Mouse (Mus musculus): ENCODE data around the gene Ifitm5. TPM values are rescaled to one million over a fixed set of nuclear protein-coding genes. Genes with fewer than 3 reads are reported as not detected.

Gene Ifitm5
- polyA plus RNA-seq, 1 experiment from 2014 or later: 0.48 TPM

GRCm38 (mm10) chr7:140946980-140947379 is 3.1 kb downstream of the Ifitm5 start:
- H3K36me3 ChIP-seq (replicated peaks; ENCODE audit: insufficient read depth, low read length): peaks cover 42% of the 10 kb centered on the region
- no peaks in the 10 kb centered on the region for H3K27me3 ChIP-seq (ENCODE audit: insufficient read depth, low read length)
- no peak for DNase-seq
- H3K4me2 ChIP-seq (ENCODE audit: low read depth, low read length): no peak overlapping the region
- H3K9me3 ChIP-seq (ENCODE audit: low read length): no peaks in the 10 kb centered on the region
- ATAC-seq: peak; percentile 34
- no peak overlapping the region for H3K4me3 ChIP-seq (ENCODE audit: low read depth, low read length)
- TF ChIP-seq EP300 (IDR thresholded peaks at IDR 0.05; ENCODE audit: low read depth): peak; percentile 48; the same call in 1 of the 2 replicates
- no peak for TF ChIP-seq CTCF (IDR thresholded peaks at IDR 0.05; ENCODE audit: low read depth)
- 27% methylated on average over 7 of the region's 7 CpGs for WGBS (ENCODE audit: insufficient replicate concordance)
- peak overlapping the region; percentile 75 for H3K27ac ChIP-seq (ENCODE audit: low read depth)
- H3K4me1 ChIP-seq (ENCODE audit: insufficient read depth): peaks cover 26% of the 10 kb centered on the region
- H3K9ac ChIP-seq (replicated peaks): no peak overlapping the region

GRCm38 (mm10) chr7:140946311-140946710 is 3.8 kb downstream of the Ifitm5 start:
- Histone ChIP-seq H3K9ac (replicated peaks) (no peak overlapping the region), H3K4me3 (ENCODE audit: low read depth, low read length) (no peak overlapping the region), H3K4me2 (ENCODE audit: low read depth, low read length) (no peak overlapping the region), H3K27ac (ENCODE audit: low read depth) (peak overlapping the region; percentile 46; the same call in 1 of the 2 replicates), H3K36me3 (replicated peaks; ENCODE audit: insufficient read depth, low read length) (peaks cover 38% of the 10 kb centered on the region), H3K9me3 (ENCODE audit: low read length) (no peaks in the 10 kb centered on the region), H3K4me1 (ENCODE audit: insufficient read depth) (peaks cover 26% of the 10 kb centered on the region), H3K27me3 (ENCODE audit: insufficient read depth, low read length) (no peaks in the 10 kb centered on the region)
- ATAC-seq: no peak
- no peak for TF ChIP-seq CTCF (IDR thresholded peaks at IDR 0.05; ENCODE audit: low read depth)
- no peak for TF ChIP-seq EP300 (IDR thresholded peaks at IDR 0.05; ENCODE audit: low read depth)
- 75% methylated on average over 10 of the region's 10 CpGs for WGBS (ENCODE audit: insufficient replicate concordance)
- no peak for DNase-seq

GRCm38 (mm10) chr7:140945247-140945646 is 4.8 kb downstream of the Ifitm5 start:
- peaks cover 25% of the 10 kb centered on the region for H3K4me1 ChIP-seq (ENCODE audit: insufficient read depth)
- ATAC-seq: no peak
- no peak overlapping the region for H3K27ac ChIP-seq (ENCODE audit: low read depth)
- H3K27me3 ChIP-seq (ENCODE audit: insufficient read depth, low read length): no peaks in the 10 kb centered on the region
- TF ChIP-seq CTCF (IDR thresholded peaks at IDR 0.05; ENCODE audit: low read depth) (no peak), EP300 (IDR thresholded peaks at IDR 0.05; ENCODE audit: low read depth) (no peak)
- no peak overlapping the region for H3K9ac ChIP-seq (replicated peaks)
- no peaks in the 10 kb centered on the region for H3K9me3 ChIP-seq (ENCODE audit: low read length)
- H3K4me2 ChIP-seq (ENCODE audit: low read depth, low read length): no peak overlapping the region
- WGBS (ENCODE audit: insufficient replicate concordance): 81% methylated on average over 5 of the region's 5 CpGs
- no peak for DNase-seq
- peaks cover 37% of the 10 kb centered on the region for H3K36me3 ChIP-seq (replicated peaks; ENCODE audit: insufficient read depth, low read length)
- H3K4me3 ChIP-seq (ENCODE audit: low read depth, low read length): no peak overlapping the region

- WGBS (ENCODE audit: insufficient replicate concordance): 79% methylated on average over 7 of the region's 7 CpGs
Measured at GRCm38 (mm10) chr7:140944236-140944635, 5.9 kb downstream of the Ifitm5 start.

GRCm38 (mm10) chr7:140943356-140943755 is 6.7 kb downstream of the Ifitm5 start:
- Histone ChIP-seq H3K9ac (replicated peaks) (peak overlapping the region; percentile 75), H3K9me3 (ENCODE audit: low read length) (no peaks in the 10 kb centered on the region), H3K4me2 (ENCODE audit: low read depth, low read length) (no peak overlapping the region), H3K27me3 (ENCODE audit: insufficient read depth, low read length) (no peaks in the 10 kb centered on the region), H3K4me3 (ENCODE audit: low read depth, low read length) (no peak overlapping the region), H3K27ac (ENCODE audit: low read depth) (peak overlapping the region; percentile 97), H3K36me3 (replicated peaks; ENCODE audit: insufficient read depth, low read length) (peaks cover 21% of the 10 kb centered on the region; the same call in 1 of the 2 replicates), H3K4me1 (ENCODE audit: insufficient read depth) (peaks cover 25% of the 10 kb centered on the region)
- ATAC-seq (no peak), DNase-seq (no peak)
- TF ChIP-seq CTCF (IDR thresholded peaks at IDR 0.05; ENCODE audit: low read depth): no peak
- no peak for TF ChIP-seq EP300 (IDR thresholded peaks at IDR 0.05; ENCODE audit: low read depth)
- WGBS (ENCODE audit: insufficient replicate concordance): 76% methylated on average over 4 of the region's 4 CpGs

More at GRCm38 (mm10) chr7:140944236-140944635, 5.9 kb downstream of the Ifitm5 start:
- no peak overlapping the region for H3K27ac ChIP-seq (ENCODE audit: low read depth)
- no peaks in the 10 kb centered on the region for H3K27me3 ChIP-seq (ENCODE audit: insufficient read depth, low read length)
- no peaks in the 10 kb centered on the region for H3K9me3 ChIP-seq (ENCODE audit: low read length)
- H3K4me2 ChIP-seq (ENCODE audit: low read depth, low read length): no peak overlapping the region
- ATAC-seq: no peak
- TF ChIP-seq EP300 (IDR thresholded peaks at IDR 0.05; ENCODE audit: low read depth): no peak
- TF ChIP-seq CTCF (IDR thresholded peaks at IDR 0.05; ENCODE audit: low read depth): no peak
- H3K4me1 ChIP-seq (ENCODE audit: insufficient read depth): peaks cover 25% of the 10 kb centered on the region
- no peak overlapping the region for H3K9ac ChIP-seq (replicated peaks)
- H3K36me3 ChIP-seq (replicated peaks; ENCODE audit: insufficient read depth, low read length): peaks cover 29% of the 10 kb centered on the region
- no peak for DNase-seq
- H3K4me3 ChIP-seq (ENCODE audit: low read depth, low read length): no peak overlapping the region

GRCm38 (mm10) chr7:140942811-140943210 is 7.3 kb downstream of the Ifitm5 start:
- Histone ChIP-seq H3K4me2 (ENCODE audit: low read depth, low read length) (peak overlapping the region; percentile 78), H3K4me1 (ENCODE audit: insufficient read depth) (peaks cover 25% of the 10 kb centered on the region), H3K9me3 (ENCODE audit: low read length) (no peaks in the 10 kb centered on the region), H3K4me3 (ENCODE audit: low read depth, low read length) (no peak overlapping the region), H3K27me3 (ENCODE audit: insufficient read depth, low read length) (no peaks in the 10 kb centered on the region), H3K36me3 (replicated peaks; ENCODE audit: insufficient read depth, low read length) (peaks cover 18% of the 10 kb centered on the region; the same call in 1 of the 2 replicates), H3K9ac (replicated peaks) (peak overlapping the region; percentile 75), H3K27ac (ENCODE audit: low read depth) (peak overlapping the region; percentile 97)
- ATAC-seq (no peak), DNase-seq (no peak)
- TF ChIP-seq CTCF (IDR thresholded peaks at IDR 0.05; ENCODE audit: low read depth) (no peak), EP300 (IDR thresholded peaks at IDR 0.05; ENCODE audit: low read depth) (no peak)
- 78% methylated on average over 10 of the region's 10 CpGs for whole genome bisulfite sequencing (ENCODE audit: insufficient replicate concordance)
